Mouse (Mus musculus) CD8-positive naive resting alpha-beta T cell, adult 2 months (primary cell): ENCODE results near the gene Arhgap33.

Experiments
- DNase-seq, 2 experiments: peaks; one replicate each; pipeline ENCODE4 v3.0.0; 2022; ENCODE audit warnings: low read depth in 2 of 2, low spot score in 2 of 2

The Arhgap33 gene

GRCm38 (mm10) chr7:30534633-30535577, at the start of gene Arhgap33:
Gene Arhgap33, minus strand, starts transcription at chr7:30535060.
- DNase-seq, result peak; percentile 85 to 90

GRCm38 (mm10) chr7:30584339-30584738, 49.5 kb upstream of the Arhgap33 start:
- DNase-seq, result no peak

- DNase-seq, result no peak
Observed at GRCm38 (mm10) chr7:30581547-30581946, 46.7 kb upstream of the Arhgap33 start.

GRCm38 (mm10) chr7:30579950-30580349, 45.1 kb upstream of the Arhgap33 start:
- DNase-seq, result no peak

GRCm38 (mm10) chr7:30572969-30573368, 38.1 kb upstream of the Arhgap33 start:
- DNase-seq, result no peak

- DNase-seq, result no peak
Observed at GRCm38 (mm10) chr7:30572389-30572788, 37.5 kb upstream of the Arhgap33 start.

GRCm38 (mm10) chr7:30567555-30567954, 32.7 kb upstream of the Arhgap33 start:
- no peak for DNase-seq

GRCm38 (mm10) chr7:30566033-30566432, 31.2 kb upstream of the Arhgap33 start:
- no peak for DNase-seq

- DNase-seq, result no peak
Observed at GRCm38 (mm10) chr7:30564970-30565571, 30.2 kb upstream of the Arhgap33 start, which contains the start of gene Igflr1. Gene Igflr1, plus strand, starts transcription at chr7:30565427.

- peak; percentile 58 to 72 for DNase-seq
Observed at GRCm38 (mm10) chr7:30563906-30564280, 29.0 kb upstream of the Arhgap33 start.

GRCm38 (mm10) chr7:30563117-30563905, 28.5 kb upstream of the Arhgap33 start, which contains the start of the genes U2af1l4, Gm49396 and Psenen:
Gene U2af1l4, plus strand, starts transcription at chr7:30563301.
Gene Gm49396, plus strand, starts transcription at chr7:30563344.
Gene Psenen, minus strand, starts transcription at chr7:30563627.
- peak; percentile 89 to 91 for DNase-seq

- no peak for DNase-seq
Observed at GRCm38 (mm10) chr7:30562526-30563116, 27.8 kb upstream of the Arhgap33 start.

- DNase-seq, result no peak
Observed at GRCm38 (mm10) chr7:30560296-30560695, 25.4 kb upstream of the Arhgap33 start.

- peak; percentile 79 to 85 for DNase-seq
Observed at GRCm38 (mm10) chr7:30559443-30559954, 24.6 kb upstream of the Arhgap33 start, which contains the start of gene Lin37. Gene Lin37, minus strand, starts transcription at chr7:30559838.

- no peak for DNase-seq
Observed at GRCm38 (mm10) chr7:30558656-30559442, 24.0 kb upstream of the Arhgap33 start.

GRCm38 (mm10) chr7:30557901-30558514, 23.1 kb upstream of the Arhgap33 start:
- no peak for DNase-seq

GRCm38 (mm10) chr7:30556894-30557536, 22.2 kb upstream of the Arhgap33 start:
- peak in 1 of 2 experiments; percentile 46 for DNase-seq

GRCm38 (mm10) chr7:30553810-30554584, 19.1 kb upstream of the Arhgap33 start:
- no peak for DNase-seq
